Mouse (Mus musculus) mature B cell (primary cell): Measurements from ENCODE around the gene Gtpbp10.

ENCODE experiments used
- in situ Hi-C: fragments of 300-500 bp; cut with MboI; formaldehyde crosslinking; loops from 2 replicates; pipeline ENCODE4 v1.14.3; 2019

Gene Gtpbp10

GRCm38 (mm10) chr5:5559079-5559740, at the start of gene Gtpbp10:
Gene Gtpbp10 (minus strand): TSS chr5:5559538.
- in situ Hi-C loops: no loop called here

DNA sequence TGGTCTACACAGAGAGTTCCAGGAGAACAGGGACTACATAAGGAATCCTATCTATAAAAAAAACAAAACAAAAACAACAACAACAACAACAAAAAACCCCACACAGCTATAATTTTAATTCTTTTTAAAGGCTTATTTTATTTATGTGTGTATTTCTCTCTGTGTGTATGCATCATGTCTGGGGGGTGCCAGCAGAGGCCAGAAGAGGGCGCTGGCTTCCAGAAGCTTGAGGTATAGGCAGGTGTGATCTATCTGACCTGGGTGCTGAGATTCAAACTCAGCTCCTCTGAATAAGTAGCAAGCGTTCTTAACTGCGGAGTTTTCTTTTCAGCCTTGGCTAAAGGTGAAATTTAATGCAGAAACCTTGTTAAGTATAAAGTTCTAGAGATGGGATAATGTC, 28.3 kb upstream of the Gtpbp10 start:
- in situ Hi-C loops: no loop called here

- in situ Hi-C loops: no loop called here
Measured at GRCm38 (mm10) chr5:5573749-5574317, 14.5 kb upstream of the Gtpbp10 start, which contains the start of gene Gm8773. Gene Gm8773 (plus strand): TSS chr5:5573799.

DNA sequence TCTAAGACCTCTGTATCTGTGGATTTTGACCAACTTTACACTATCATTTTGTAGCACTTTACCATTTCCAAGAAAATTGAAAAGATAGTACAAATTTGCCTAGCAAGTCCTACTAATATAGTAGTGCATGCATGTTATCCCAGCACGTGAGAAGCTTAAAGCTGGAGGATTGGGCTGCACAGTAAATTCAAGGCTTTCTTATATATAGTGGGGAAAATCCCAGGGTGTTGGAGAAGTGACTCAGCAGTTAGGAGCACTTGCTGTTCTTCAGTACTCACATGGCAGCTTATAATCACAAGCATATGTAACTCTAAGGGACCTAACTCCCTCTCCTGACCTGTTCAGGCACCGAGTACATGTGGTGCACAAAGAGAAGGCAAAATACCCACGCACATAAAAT, 3.1 kb upstream of the Gtpbp10 start:
- in situ Hi-C loops: no loop called here

DNA sequence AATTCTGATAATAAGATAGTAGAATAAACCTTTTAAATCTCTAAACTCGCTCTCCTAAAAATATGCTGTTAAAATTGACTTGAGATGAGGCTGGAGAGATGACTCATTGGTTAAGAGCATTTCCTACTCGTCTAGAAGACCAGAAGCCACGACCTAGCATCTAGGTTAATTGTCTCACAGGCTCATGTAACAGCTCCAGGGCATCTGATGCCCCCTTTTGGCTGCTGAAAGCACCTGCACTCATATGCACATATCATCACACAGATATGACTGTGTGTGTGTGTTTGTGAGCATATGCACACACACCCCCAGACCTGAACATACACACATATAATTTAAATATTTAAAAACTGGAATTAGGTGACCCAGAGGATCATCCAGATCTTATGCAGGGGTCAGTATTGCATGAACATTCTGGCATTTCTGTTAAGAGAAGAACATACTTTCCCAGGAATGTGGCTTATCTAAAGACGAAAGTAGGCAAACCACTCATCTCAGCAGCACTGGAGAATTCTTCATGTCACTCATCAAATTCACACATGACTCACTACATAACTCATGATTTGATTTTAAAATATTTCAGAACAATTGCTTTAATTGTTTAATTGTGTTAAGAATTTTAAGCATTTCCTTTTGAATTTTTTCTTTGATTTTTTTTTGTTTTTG, 1.8 kb upstream of the Gtpbp10 start:
- in situ Hi-C loops: no loop called here

GRCm38 (mm10) chr5:5559798-5560197, 460 bp upstream of the Gtpbp10 start:
- in situ Hi-C loops: no loop called here

DNA sequence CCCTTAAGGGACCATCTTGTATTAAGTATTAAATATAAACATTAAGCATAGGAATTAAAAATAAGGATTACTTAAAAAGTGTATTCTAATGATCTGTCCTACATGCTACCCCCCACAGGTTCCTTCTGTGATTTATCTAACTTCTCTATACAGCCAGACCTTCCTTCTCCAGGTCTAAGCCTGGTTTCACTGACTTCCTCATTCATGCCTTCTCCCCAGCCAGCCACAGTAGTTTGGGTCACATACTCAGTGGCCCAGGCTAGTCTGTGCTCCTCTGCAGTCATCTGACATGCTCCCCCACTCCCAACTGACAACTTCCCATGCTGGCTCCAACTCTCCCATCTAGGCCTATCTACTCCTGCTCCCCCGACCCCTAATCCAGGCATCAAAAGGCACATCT, 8.2 kb downstream of the Gtpbp10 start:
- in situ Hi-C loops: no loop called here

- in situ Hi-C loops: no loop called here
Measured at GRCm38 (mm10) chr5:5540385-5540784, 19.0 kb downstream of the Gtpbp10 start.

DNA sequence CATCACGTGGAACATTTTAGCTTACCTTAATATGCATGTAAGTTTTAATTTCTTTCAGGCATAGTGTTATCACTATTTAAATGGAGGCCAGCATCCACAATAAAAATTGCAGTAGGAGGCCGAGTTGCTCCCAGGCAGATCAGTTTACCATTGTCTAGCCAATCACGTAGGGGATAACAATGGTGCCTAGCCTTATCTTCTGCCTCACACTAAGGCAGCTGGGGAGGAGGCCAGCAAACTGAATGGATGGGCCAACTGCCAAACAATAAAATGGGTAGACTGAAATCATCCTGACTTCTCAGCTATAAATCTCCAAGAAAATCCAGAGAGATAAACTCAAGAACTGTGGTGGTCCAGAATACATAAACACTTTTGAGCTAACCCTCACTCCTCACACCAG, 19.6 kb downstream of the Gtpbp10 start:
- in situ Hi-C loops: no loop called here

DNA sequence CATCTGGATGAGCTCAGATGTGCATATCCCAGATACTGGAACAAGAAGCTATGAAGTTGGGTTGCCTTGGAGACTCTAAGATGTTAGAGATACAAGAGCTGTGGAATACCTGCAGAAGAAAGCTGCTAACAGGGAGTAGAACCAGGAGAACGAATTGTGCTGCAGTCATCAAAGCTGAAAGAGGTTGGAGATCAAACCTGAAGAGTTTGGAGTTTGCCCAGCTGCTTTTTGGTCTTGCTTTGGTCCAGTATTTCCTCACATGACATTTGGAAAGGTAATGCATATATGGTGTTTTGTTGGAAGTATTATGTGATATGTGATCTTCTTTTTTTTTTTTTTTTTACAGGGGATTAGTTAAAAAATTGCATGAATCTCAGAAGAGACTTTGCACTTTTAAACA, 23.2 kb downstream of the Gtpbp10 start:
- in situ Hi-C loops: no loop called here

DNA sequence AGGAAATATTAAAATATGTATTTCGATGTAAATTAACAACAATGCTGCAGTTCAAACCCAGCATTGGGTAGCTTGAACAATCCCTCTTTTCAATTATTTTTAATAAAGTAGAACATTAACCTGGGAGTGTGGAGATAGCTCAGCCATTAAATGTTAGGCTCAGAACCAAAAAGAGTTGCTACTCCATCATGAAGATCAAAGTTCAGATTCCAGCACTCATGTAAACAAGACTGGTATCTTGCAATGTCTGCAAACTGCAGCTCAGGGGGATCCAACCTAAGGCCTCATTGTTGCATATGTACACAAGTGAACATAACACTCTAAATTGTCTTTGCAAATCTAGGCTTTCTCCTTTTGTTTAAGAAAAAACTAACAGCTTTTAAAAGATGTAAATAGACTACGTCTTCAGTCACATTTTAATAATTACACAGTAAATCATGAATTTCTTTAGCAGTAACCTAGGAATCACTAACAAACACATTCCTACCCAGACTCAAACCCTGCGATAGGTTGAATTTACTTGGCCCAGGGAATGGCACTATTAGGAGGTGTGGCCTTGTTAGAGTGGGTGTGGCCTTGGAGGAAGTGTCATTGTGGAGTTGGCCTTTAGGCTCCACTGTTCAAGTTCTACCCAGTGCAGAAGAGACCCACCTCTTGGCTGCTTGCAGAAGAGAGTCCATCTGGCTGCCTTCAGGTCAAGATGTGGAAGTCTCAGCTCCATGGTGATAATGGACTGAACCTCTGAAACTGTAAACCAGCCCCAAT, 25.5 kb downstream of the Gtpbp10 start:
- in situ Hi-C loops: no loop called here

- in situ Hi-C loops: no loop called here
Measured at GRCm38 (mm10) chr5:5515411-5515810, 43.9 kb downstream of the Gtpbp10 start.

DNA sequence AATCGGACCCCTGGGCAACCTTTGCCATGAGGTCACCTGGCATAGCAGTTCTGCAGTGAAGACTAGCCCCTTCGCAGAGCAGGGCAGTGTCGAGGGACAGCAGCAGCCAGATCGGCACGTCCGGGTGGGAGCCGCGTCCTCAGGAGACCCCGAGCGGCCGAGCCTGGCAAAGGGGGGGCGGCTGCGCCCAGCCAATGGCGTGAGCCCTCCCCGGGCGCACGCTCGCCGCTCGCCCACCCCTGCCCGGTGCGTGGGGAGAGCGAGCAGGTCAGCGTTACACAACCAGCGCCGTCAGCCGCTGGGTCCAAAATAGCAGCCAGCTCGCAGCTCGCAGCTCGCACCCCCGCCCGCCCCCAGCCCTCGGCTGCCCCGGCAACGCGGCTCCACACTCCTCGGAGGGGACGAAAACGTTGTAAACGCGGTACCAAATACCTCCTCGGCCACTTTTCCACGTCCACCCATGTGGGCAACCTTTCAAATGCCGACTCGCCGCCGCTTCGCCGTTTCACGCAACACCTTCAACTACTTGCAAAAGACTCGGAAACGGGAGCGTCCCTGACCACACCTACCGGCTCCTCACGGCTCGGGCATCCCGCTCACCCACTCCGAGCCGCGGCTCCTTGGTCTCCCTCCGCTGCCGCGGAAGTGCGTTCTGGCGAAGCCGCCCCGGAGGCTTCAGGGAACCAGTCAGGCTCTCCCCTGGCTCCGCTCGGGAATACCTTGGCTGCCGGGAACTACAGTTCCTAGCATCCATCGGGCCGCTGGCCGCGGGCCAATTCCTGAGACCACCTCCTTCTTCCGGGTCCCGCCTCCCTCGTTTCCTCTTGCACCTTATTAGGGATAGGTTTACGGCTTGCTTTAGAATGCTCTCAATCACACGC, 44.9 kb downstream of the Gtpbp10 start, which contains the start of gene Cldn12:
Cldn12 (minus strand) TSS at position 763 of the 881 bp plus-strand sequence.
- in situ Hi-C loops: no loop called here

- in situ Hi-C loops: no loop called here
Measured at GRCm38 (mm10) chr5:5511401-5511800, 47.9 kb downstream of the Gtpbp10 start.

DNA sequence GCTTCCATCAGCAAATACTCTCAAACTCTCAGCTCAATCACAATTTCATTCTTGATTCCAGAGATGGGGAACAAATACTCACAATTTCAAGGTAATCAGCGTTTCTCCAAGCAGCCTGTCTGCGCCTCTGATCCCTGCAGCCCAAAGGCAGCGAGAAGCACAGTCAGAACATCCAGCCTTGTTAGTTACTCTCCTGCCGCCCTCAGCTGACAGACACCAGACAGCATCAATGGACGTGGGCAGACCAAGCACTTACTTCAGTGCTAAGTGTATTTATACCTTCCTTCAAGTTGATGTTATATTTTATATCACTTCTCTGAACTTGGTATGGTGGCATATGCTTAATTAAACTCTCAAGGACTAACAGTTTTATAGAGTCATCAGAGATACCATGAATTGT, 48.3 kb downstream of the Gtpbp10 start:
- in situ Hi-C loops: no loop called here

DNA sequence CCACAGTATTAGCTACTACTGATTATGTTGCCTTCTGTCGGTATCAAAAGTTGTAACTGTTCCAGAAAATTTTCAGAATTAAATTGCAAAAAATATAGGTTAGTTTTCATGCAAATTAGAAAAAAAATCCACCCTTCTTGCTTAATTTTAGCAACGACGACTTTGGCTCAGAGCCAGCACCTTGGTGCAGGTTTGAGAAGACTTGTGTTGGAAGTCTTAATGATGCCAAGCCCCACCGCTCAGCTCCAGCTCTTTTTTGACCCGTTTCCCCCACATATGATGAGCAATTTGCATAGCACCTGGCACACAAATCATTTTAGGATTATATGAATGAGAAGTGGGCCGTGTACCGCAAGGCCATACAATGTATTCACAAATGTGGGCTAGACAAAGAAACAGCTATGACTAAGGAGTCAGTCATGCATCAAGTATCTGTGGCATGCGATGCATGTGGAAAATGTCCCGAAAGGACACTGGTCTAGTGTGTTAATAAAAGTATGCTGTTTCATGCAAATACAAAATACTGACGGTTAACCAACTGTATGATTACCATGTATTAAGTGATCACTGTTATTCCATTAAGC, 48.9 kb downstream of the Gtpbp10 start:
- in situ Hi-C loops: no loop called here

- in situ Hi-C loops: no loop called here
Measured at GRCm38 (mm10) chr5:5508231-5508630, 51.1 kb downstream of the Gtpbp10 start.

- in situ Hi-C loops: no loop called here
Measured at GRCm38 (mm10) chr5:5507701-5508225, 51.6 kb downstream of the Gtpbp10 start.

- in situ Hi-C loops: no loop called here
Measured at GRCm38 (mm10) chr5:5504456-5504855, 54.9 kb downstream of the Gtpbp10 start.

GRCm38 (mm10) chr5:5503381-5503780, 56.0 kb downstream of the Gtpbp10 start:
- in situ Hi-C loops: no loop called here

- in situ Hi-C loops: no loop called here
Measured at GRCm38 (mm10) chr5:5501583-5501982, 57.8 kb downstream of the Gtpbp10 start.
